Mouse (Mus musculus): Measurements from ENCODE around the gene Gm3476. TPM values are rescaled to one million over a fixed set of nuclear protein-coding genes. Genes with fewer than 3 reads are reported as not detected.

The Gm3476 gene
- polyA plus RNA-seq (2021; fragmentation: Nextera tagmentation) = not detected in 2 replicates
- long read RNA-seq, experiment 1 = 0 reads
- long read RNA-seq, experiment 2 = 0 reads

DNA sequence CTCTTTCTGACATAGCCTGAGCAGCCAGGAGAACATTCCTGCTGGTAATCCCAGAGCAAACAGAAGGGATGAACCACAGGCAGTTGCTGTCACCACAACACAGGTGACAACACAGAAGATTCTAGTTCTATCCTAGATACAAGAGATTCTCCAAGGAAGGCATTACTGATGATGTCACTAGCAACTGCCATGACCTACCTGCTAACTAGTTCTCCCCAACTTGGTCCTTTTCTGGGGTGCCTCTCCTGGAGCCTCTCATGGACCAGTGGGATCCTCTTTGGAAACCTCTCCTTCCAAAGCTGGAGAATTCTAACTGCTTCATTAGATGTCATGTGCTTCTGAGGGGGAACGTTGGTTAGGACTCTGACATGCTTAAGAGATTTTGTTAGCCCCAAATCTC is at the start of gene Gm3476:
Gm3476 (minus strand) TSS at position 101 of the 400 bp plus-strand sequence.

GRCm38 (mm10) chr14:6108272-6108925 is 17.2 kb downstream of the Gm3476 start, which contains the start of gene Gm3468:
Gm3468 (minus strand) TSS chr14:6108665.

GRCm38 (mm10) chr14:6093842-6094241 is 31.8 kb downstream of the Gm3476 start, which contains the start of gene Gm8206:
Gm8206 (minus strand) TSS chr14:6093942.

DNA sequence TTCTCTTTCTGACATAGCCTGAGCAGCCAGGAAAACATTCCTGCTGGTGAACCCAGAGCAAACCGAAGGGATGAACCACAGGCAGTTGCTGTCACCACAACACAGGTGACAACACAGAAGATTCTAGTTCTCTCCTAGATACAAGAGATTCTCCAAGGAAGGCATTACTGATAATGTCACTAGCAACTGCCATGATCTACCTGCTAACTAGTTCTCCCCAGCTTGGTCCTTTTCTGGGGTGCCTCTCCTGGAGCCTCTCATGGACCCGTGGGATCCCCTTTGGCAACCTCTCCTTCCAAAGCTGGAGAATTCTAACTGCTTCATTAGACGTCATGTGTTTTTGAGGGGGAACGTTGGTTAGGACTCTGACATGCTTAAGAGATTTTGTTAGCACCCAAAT is 67.4 kb downstream of the Gm3476 start, which contains the start of gene Gm6337:
Gm6337 (minus strand) TSS at position 101 of the 400 bp plus-strand sequence.

Other genes with a start within 250 kb of the Gm3476 start
- 0.20 and 0.39 TPM in 2 replicates for gene Gm8237, start 245.4 kb downstream of the Gm3476 start, polyA plus RNA-seq (2021; fragmentation: Nextera tagmentation)
- gene Gm3248, start 164.1 kb downstream of the Gm3476 start, polyA plus RNA-seq (2021; fragmentation: Nextera tagmentation) = 0.51 and 0.65 TPM in 2 replicates
- gene Gm3453, start 146.7 kb downstream of the Gm3476 start, polyA plus RNA-seq (2021; fragmentation: Nextera tagmentation) = not detected in 2 replicates
- gene Gm6337, start 67.5 kb downstream of the Gm3476 start, polyA plus RNA-seq (2021; fragmentation: Nextera tagmentation) = not detected in 2 replicates
- gene Gm8206, start 31.9 kb downstream of the Gm3476 start, polyA plus RNA-seq (2021; fragmentation: Nextera tagmentation) = 0.44 and 1.0 TPM in 2 replicates
- 0.29 and 0.30 TPM in 2 replicates for gene Gm3468, start 17.1 kb downstream of the Gm3476 start, polyA plus RNA-seq (2021; fragmentation: Nextera tagmentation)
- not detected in 2 replicates for gene Gm21560, start 93.5 kb upstream of the Gm3476 start, polyA plus RNA-seq (2021; fragmentation: Nextera tagmentation)
- 0.33 and 0.77 TPM in 2 replicates for gene Gm3411, start 161.4 kb upstream of the Gm3476 start, polyA plus RNA-seq (2021; fragmentation: Nextera tagmentation)
- gene Gm21103, start 179.0 kb upstream of the Gm3476 start, polyA plus RNA-seq (2021; fragmentation: Nextera tagmentation) = not detected in 2 replicates
- not detected in 2 replicates for gene Gm3618, start 217.9 kb upstream of the Gm3476 start, polyA plus RNA-seq (2021; fragmentation: Nextera tagmentation)